15 mouse cellular contexts compared by ENCODE assay signal in the genomic region with DNA sequence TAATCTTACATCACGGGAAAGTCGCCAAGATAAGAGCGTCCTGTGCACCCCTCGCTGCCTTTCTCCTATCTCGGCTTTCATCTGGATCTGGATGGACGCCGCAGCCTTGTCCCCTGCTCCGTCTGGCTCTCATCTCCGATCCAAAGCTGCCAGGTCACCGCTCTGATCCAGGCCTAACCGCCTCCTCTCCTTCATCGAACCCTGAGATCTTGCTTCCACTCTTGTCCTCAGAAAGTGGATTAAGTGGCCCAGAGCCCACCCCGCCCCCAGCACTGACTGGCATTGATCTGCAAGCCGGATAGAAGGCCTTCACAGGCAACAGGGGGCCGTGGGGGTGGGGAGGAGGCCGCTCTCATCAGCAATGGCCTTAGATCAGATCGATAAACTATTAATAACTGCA.
A peak's percentile ranks its signal among the peaks of the same experiment; 100 is the strongest.
DNase-seq lines count a peak whose midpoint lies in the region; ATAC-seq and TF ChIP-seq lines count a peak whose summit lies in the region.
"Had no signal": no experiment of that assay in that cellular context is flagged by ENCODE, and none has a peak within 500 bp of the region (broad histone marks: within the 10 kb centered on the region; RNA-seq: fewer than 3 reads in every experiment).

No protein-coding gene starts in this region.

- no peak overlapping the region for H3K4me3 ChIP-seq in liver, adult 2 months (ENCODE audit: insufficient read depth, low read depth, low read length)
- no peak overlapping the region for H3K4me3 ChIP-seq in liver, postnatal 0 days (ENCODE audit: low read depth, low read length)
- H3K4me3 ChIP-seq in midbrain, embryonic 10.5 days: no peak overlapping the region
- no peak overlapping the region for H3K4me3 ChIP-seq in testis, adult 2 months (ENCODE audit: control insufficient read depth, low read depth, low read length)
- H3K4me3 ChIP-seq: heart, embryonic 10.5 days; neural tube, embryonic 12.5 days had no signal

- peak; percentile 51 for DNase-seq in adrenal gland, adult 2 months
- no peak for DNase-seq in adrenal gland, postnatal 4 days (ENCODE audit: low spot score in 2 of 2)
- peak; percentile 54 for DNase-seq in liver, adult 2 months (ENCODE audit: extremely low read depth, low read depth, low spot score)
- DNase-seq in liver, postnatal 0 days: no peak
- DNase-seq in midbrain, embryonic 10.5 days (ENCODE audit: low spot score): peak; percentile 32
- DNase-seq in thymus, postnatal 36 days: no peak
- no peak for DNase-seq in ovary, postnatal 36 days (ENCODE audit: low spot score)
- DNase-seq: cerebellum, adult 18-20 months; gastrocnemius, postnatal 25 days; kidney, adult 8-10 months; thymus, postnatal 14 days had no signal

- WGBS in liver, adult 2 months: 46% methylated on average over 17 of the region's 17 CpGs
- 23% methylated on average over 17 of the region's 17 CpGs for WGBS in liver, postnatal 0 days (ENCODE audit: insufficient replicate concordance)
- WGBS in midbrain, embryonic 10.5 days: 17% methylated on average over 17 of the region's 17 CpGs

- H3K79me2 ChIP-seq in liver, adult 2 months (ENCODE audit: control insufficient read depth, insufficient read depth, low read length): no peaks in the 10 kb centered on the region

- H3K4me1 ChIP-seq in liver, adult 2 months (ENCODE audit: control insufficient read depth, insufficient read depth, low read length): peaks cover 4% of the 10 kb centered on the region
- H3K4me1 ChIP-seq in liver, postnatal 0 days (ENCODE audit: insufficient read depth): no peaks in the 10 kb centered on the region
- H3K4me1 ChIP-seq in midbrain, embryonic 10.5 days: peaks cover 29% of the 10 kb centered on the region
- H3K4me1 ChIP-seq in testis, adult 2 months (ENCODE audit: control insufficient read depth, insufficient read depth, low read length): peaks cover 9% of the 10 kb centered on the region; the same call in 1 of the 2 replicates

- no peaks in the 10 kb centered on the region for H3K27me3 ChIP-seq in liver, adult 2 months (ENCODE audit: control insufficient read depth, insufficient read depth, low read length)
- H3K27me3 ChIP-seq in liver, postnatal 0 days (ENCODE audit: insufficient read depth, low read length): 0 out of 2 replicates have a peak, but pooled peaks cover 5% of the 10 kb centered on the region
- H3K27me3 ChIP-seq in midbrain, embryonic 10.5 days (ENCODE audit: low read depth, poor library complexity, severe bottlenecking): peaks cover 42% of the 10 kb centered on the region
- H3K27me3 ChIP-seq in testis, adult 2 months (ENCODE audit: control insufficient read depth, insufficient read depth, low read length): no peaks in the 10 kb centered on the region

- peaks cover 4% of the 10 kb centered on the region; the same call in 1 of the 2 replicates for H3K9me3 ChIP-seq in liver, postnatal 0 days (ENCODE audit: low read length)
- H3K9me3 ChIP-seq in midbrain, embryonic 10.5 days (replicated peaks): peaks cover 8% of the 10 kb centered on the region; the same call in 1 of the 2 replicates

- H3K9ac ChIP-seq in liver, adult 2 months (ENCODE audit: low read depth, low read length): no peak overlapping the region
- H3K9ac ChIP-seq in liver, postnatal 0 days (replicated peaks): no peak overlapping the region
- H3K9ac ChIP-seq: neural tube, embryonic 12.5 days had no signal

- no peak for TF ChIP-seq EP300 in liver, postnatal 0 days (IDR thresholded peaks at IDR 0.05; ENCODE audit: low read depth)

- H3K27ac ChIP-seq in liver, adult 2 months (replicated peaks; ENCODE audit: insufficient read depth, low read depth, low read length): no peak overlapping the region
- H3K27ac ChIP-seq in liver, postnatal 0 days (ENCODE audit: low read depth): no peak overlapping the region
- H3K27ac ChIP-seq in midbrain, embryonic 10.5 days (replicated peaks): no peak overlapping the region; the same call in 1 of the 2 replicates
- H3K27ac ChIP-seq in testis, adult 2 months (ENCODE audit: control insufficient read depth, insufficient read depth, low read depth, low read length): peak overlapping the region; percentile 46; the same call in 1 of the 2 replicates
- H3K27ac ChIP-seq: heart, embryonic 10.5 days; neural tube, embryonic 12.5 days had no signal

- no peak for TF ChIP-seq CTCF in liver, adult 2 months (IDR thresholded peaks at IDR 0.05; ENCODE audit: low read depth, low read length)
- TF ChIP-seq CTCF in liver, postnatal 0 days (IDR thresholded peaks at IDR 0.05; ENCODE audit: low read depth): no peak
- no peak for TF ChIP-seq CTCF in testis, adult 2 months (IDR thresholded peaks at IDR 0.05; ENCODE audit: control insufficient read depth, insufficient read depth, insufficient replicate concordance, low read depth, low read length)

- no peak for ATAC-seq in liver, postnatal 0 days

- no peak for TF ChIP-seq POLR2A in liver, adult 2 months (IDR thresholded peaks at IDR 0.05; ENCODE audit: extremely low read depth, insufficient read depth, low read length)
- no peak for TF ChIP-seq POLR2A in testis, adult 2 months (IDR thresholded peaks at IDR 0.05; ENCODE audit: control insufficient read depth, low read depth, low read length)

- H3K36me3 ChIP-seq in liver, adult 2 months (ENCODE audit: control insufficient read depth, insufficient read depth, low read length): no peaks in the 10 kb centered on the region
- no peaks in the 10 kb centered on the region for H3K36me3 ChIP-seq in liver, postnatal 0 days (replicated peaks; ENCODE audit: insufficient read depth, low read length)
- no peaks in the 10 kb centered on the region for H3K36me3 ChIP-seq in midbrain, embryonic 10.5 days
- H3K36me3 ChIP-seq in testis, adult 2 months (ENCODE audit: control insufficient read depth, insufficient read depth, low read length): no peaks in the 10 kb centered on the region
- H3K36me3 ChIP-seq: heart, embryonic 10.5 days; neural tube, embryonic 12.5 days had no signal

- H3K4me2 ChIP-seq in liver, postnatal 0 days (ENCODE audit: low read depth, low read length): no peak overlapping the region
- H3K4me2 ChIP-seq: liver, embryonic 11.5 days; neural tube, embryonic 12.5 days had no signal

Comparison
In these comparisons a context has a peak if more than half of its experiments do, and no peak if none do; other contexts are left out.
1. DNase-seq: peak in adrenal gland, adult 2 months (single experiment), liver, adult 2 months (single experiment) and midbrain, embryonic 10.5 days (single experiment); none in adrenal gland, postnatal 4 days (0 of 2), liver, postnatal 0 days (single experiment), thymus, postnatal 36 days (0 of 2) and ovary, postnatal 36 days (single experiment).